Comparison of ENCODE assay signal across 11 mouse cellular contexts in genomic region chr17:50235943-50236701, GRCm38 (mm10). TPM values are rescaled to one million over a fixed set of nuclear protein-coding genes. Genes with fewer than 3 reads are reported as not detected.
A peak's percentile ranks its signal among the peaks of the same experiment; 100 is the strongest.
DNase-seq lines count a peak whose midpoint lies in the region; ATAC-seq lines count a peak whose summit lies in the region.
"Had no signal": no experiment of that assay in that cellular context is flagged by ENCODE, and none has a peak within 500 bp of the region (broad histone marks: within the 10 kb centered on the region; RNA-seq: fewer than 3 reads in every experiment).

No protein-coding gene starts in this region.

- no peak overlapping the region for H3K4me3 ChIP-seq in embryonic facial prominence, embryonic 11.5 days (ENCODE audit: low read depth, low read length)
- H3K4me3 ChIP-seq in hindbrain, embryonic 15.5 days: no peak overlapping the region
- no peak overlapping the region for H3K4me3 ChIP-seq in neural tube, embryonic 13.5 days

- peak; percentile 11 for DNase-seq in embryo, embryonic 10 days (ENCODE audit: low spot score)
- no peak for DNase-seq in embryo, embryonic 9.5 days (ENCODE audit: extremely low spot score)
- DNase-seq in embryonic facial prominence, embryonic 11.5 days (ENCODE audit: low spot score): no peak
- DNase-seq in layer of hippocampus, adult 8-10 months (ENCODE audit: low spot score in 2 of 2): no peak
- DNase-seq in adrenal gland, postnatal 4 days (ENCODE audit: low spot score in 2 of 2): no peak
- DNase-seq in urinary bladder, postnatal 14 days (ENCODE audit: low spot score): no peak
- DNase-seq: adrenal gland, postnatal 10 days; right cerebral cortex, postnatal 25 days had no signal

- 48% methylated on average over 13 of the region's 13 CpGs for whole genome bisulfite sequencing in embryonic facial prominence, embryonic 11.5 days
- WGBS in hindbrain, embryonic 15.5 days: 29% methylated on average over 13 of the region's 13 CpGs
- 36% methylated on average over 13 of the region's 13 CpGs for WGBS in neural tube, embryonic 13.5 days

- no peak overlapping the region for H3K9ac ChIP-seq in embryonic facial prominence, embryonic 11.5 days (replicated peaks; ENCODE audit: low read length)
- H3K9ac ChIP-seq in hindbrain, embryonic 15.5 days: no peak overlapping the region
- no peak overlapping the region for H3K9ac ChIP-seq in neural tube, embryonic 13.5 days

- peak; percentile 36 for ATAC-seq in embryonic facial prominence, embryonic 11.5 days (replicated peaks; ENCODE audit: insufficient number of reproducible peaks, low FRiP score, low TSS enrichment, low read depth)
- ATAC-seq in hindbrain, embryonic 15.5 days (ENCODE audit: low FRiP score, low read depth): peak; percentile 52
- peak; percentile 66 for ATAC-seq in neural tube, embryonic 13.5 days (ENCODE audit: low read depth)

- H3K27ac ChIP-seq in embryonic facial prominence, embryonic 11.5 days (replicated peaks; ENCODE audit: low read depth, low read length): no peak overlapping the region
- peak overlapping the region; percentile 86 for H3K27ac ChIP-seq in hindbrain, embryonic 15.5 days (replicated peaks)
- peak overlapping the region; percentile 93 for H3K27ac ChIP-seq in neural tube, embryonic 13.5 days (replicated peaks)

- H3K4me1 ChIP-seq in embryonic facial prominence, embryonic 11.5 days (ENCODE audit: control insufficient read depth, insufficient read depth, low read length): no peaks in the 10 kb centered on the region
- peaks cover 13% of the 10 kb centered on the region for H3K4me1 ChIP-seq in hindbrain, embryonic 15.5 days (replicated peaks)
- peaks cover 18% of the 10 kb centered on the region for H3K4me1 ChIP-seq in neural tube, embryonic 13.5 days (replicated peaks)

- no peak overlapping the region for H3K4me2 ChIP-seq in embryonic facial prominence, embryonic 11.5 days (ENCODE audit: low read depth, low read length)
- H3K4me2 ChIP-seq in hindbrain, embryonic 15.5 days: no peak overlapping the region
- H3K4me2 ChIP-seq in neural tube, embryonic 13.5 days: no peak overlapping the region

- H3K27me3 ChIP-seq in embryonic facial prominence, embryonic 11.5 days (ENCODE audit: control insufficient read depth, insufficient read depth, low read length): peaks cover 2% of the 10 kb centered on the region; the same call in 1 of the 2 replicates
- H3K27me3 ChIP-seq in hindbrain, embryonic 15.5 days: no peaks in the 10 kb centered on the region
- H3K27me3 ChIP-seq in neural tube, embryonic 13.5 days: 0 out of 2 replicates have a peak, but pooled peaks cover 4% of the 10 kb centered on the region

- no peaks in the 10 kb centered on the region for H3K9me3 ChIP-seq in embryonic facial prominence, embryonic 11.5 days (replicated peaks; ENCODE audit: control insufficient read depth, low read length)
- no peaks in the 10 kb centered on the region for H3K9me3 ChIP-seq in hindbrain, embryonic 15.5 days
- no peaks in the 10 kb centered on the region for H3K9me3 ChIP-seq in neural tube, embryonic 13.5 days

- H3K36me3 ChIP-seq in embryonic facial prominence, embryonic 11.5 days (replicated peaks; ENCODE audit: control insufficient read depth, insufficient read depth, low read depth, low read length): no peaks in the 10 kb centered on the region
- no peaks in the 10 kb centered on the region for H3K36me3 ChIP-seq in hindbrain, embryonic 15.5 days
- H3K36me3 ChIP-seq in neural tube, embryonic 13.5 days: no peaks in the 10 kb centered on the region

RNA-seq across cellular contexts. Expression of gene Rftn1, which starts 45.6 kb away (rescaled TPM):
- polyA plus RNA-seq in embryonic facial prominence, embryonic 11.5 days (2014; fragmentation: Nextera tagmentation; extraction: Ambion mirVana): 5.5 and 6.5 TPM in 2 replicates
- polyA plus RNA-seq in hindbrain, embryonic 15.5 days (2015; fragmentation: Nextera tagmentation; extraction: Ambion mirVana): 19.7 and 21.2 TPM in 2 replicates
- polyA plus RNA-seq in neural tube, embryonic 13.5 days (2015; fragmentation: Nextera tagmentation; extraction: Ambion mirVana): 18.5 and 18.7 TPM in 2 replicates
- 10 to 100 TPM; 14.8 to 18.7 (median 16.8) TPM for total RNA-seq in layer of hippocampus, adult 8-10 months (2022)
- 10 to 100 TPM; 16.0 to 16.9 TPM for total RNA-seq in adrenal gland, postnatal 4 days (2021)

RNA-seq across cellular contexts. Expression of gene Dazl, which starts 57.3 kb away (rescaled TPM):
- polyA plus RNA-seq in embryonic facial prominence, embryonic 11.5 days (2014; fragmentation: Nextera tagmentation; extraction: Ambion mirVana): 0.60 TPM in 1 of 2 replicates, not detected in the other
- 0.51 and 0.57 TPM in 2 replicates for polyA plus RNA-seq in hindbrain, embryonic 15.5 days (2015; fragmentation: Nextera tagmentation; extraction: Ambion mirVana)
- polyA plus RNA-seq in neural tube, embryonic 13.5 days (2015; fragmentation: Nextera tagmentation; extraction: Ambion mirVana): 0.15 and 0.50 TPM in 2 replicates
- 1 to 10 TPM; 2.1 to 3.2 (median 3.0) TPM for total RNA-seq in layer of hippocampus, adult 8-10 months (2022)
- under 1 TPM; 0.25 to 0.28 TPM for total RNA-seq in adrenal gland, postnatal 4 days (2021)
- polyA plus RNA-seq: C2C12 had no signal
